Mouse (Mus musculus): ENCODE results near the gene Gps1.

GRCm38 (mm10) chr11:120772749-120773148 is 11.3 kb upstream of the Gps1 start:
- TF ChIP-seq REST (IDR thresholded peaks at IDR 0.05; ENCODE audit: insufficient read depth, insufficient read length) (no peak), POLR2AphosphoS2 (IDR thresholded peaks at IDR 0.05; ENCODE audit: insufficient read length, low read depth) (no peak), POLR2A (IDR thresholded peaks at IDR 0.05; ENCODE audit: insufficient read length, low read depth) (no peak), MAX (IDR thresholded peaks at IDR 0.05; ENCODE audit: low read depth) (no peak), USF1 (IDR thresholded peaks at IDR 0.05; ENCODE audit: low read depth) (no peak), E2F4 (IDR thresholded peaks at IDR 0.05; ENCODE audit: insufficient read depth) (no peak), CEBPB (IDR thresholded peaks at IDR 0.05; ENCODE audit: insufficient read depth, poor library complexity, severe bottlenecking) (no peak)

All from myocyte (in vitro differentiated cells).